Mouse (Mus musculus) ZHBTc4 (cell line): ENCODE results near the gene Cnnm4.

ENCODE experiments used
- DNase-seq: peaks from one replicate; pipeline ENCODE4 v3.0.0-alpha.2; 2011; ENCODE audit warnings: low read depth, low spot score

The Cnnm4 gene

DNA sequence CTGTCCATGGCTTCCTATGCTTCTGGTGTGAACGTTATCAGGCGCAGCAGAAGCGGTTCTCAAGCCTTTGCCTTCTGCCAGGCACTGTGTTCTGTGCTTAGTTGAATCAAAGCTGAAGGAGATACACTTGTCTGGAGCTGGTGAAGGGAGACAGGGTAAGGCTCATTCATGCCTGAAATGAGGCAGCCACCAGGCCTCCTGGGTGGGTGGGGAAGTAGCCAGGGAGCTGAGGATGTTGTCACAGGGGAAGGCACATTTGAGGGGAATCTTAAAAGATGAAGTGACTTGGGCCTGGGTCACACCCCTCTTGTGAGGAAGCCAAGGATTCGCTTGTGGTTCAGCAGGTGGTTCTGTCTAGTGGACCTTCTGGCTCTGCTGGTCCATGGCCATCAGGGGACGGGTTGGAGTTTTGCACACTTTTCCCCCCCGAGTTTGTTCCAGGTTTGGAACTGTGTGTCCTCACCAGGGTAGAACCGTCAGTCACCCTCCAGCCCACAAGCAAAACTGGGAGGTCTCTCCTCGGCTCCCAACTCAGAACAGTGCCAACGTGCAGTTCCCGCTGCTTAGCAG lies 1.9 kb downstream of the Cnnm4 start:
- DNase-seq = no peak

- no peak for DNase-seq
Measured at GRCm38 (mm10) chr1:36474646-36475045, 3.2 kb downstream of the Cnnm4 start.

GRCm38 (mm10) chr1:36475480-36476110 lies 4.2 kb downstream of the Cnnm4 start:
- no peak for DNase-seq

GRCm38 (mm10) chr1:36476426-36476825 lies 5.0 kb downstream of the Cnnm4 start:
- DNase-seq = no peak

DNA sequence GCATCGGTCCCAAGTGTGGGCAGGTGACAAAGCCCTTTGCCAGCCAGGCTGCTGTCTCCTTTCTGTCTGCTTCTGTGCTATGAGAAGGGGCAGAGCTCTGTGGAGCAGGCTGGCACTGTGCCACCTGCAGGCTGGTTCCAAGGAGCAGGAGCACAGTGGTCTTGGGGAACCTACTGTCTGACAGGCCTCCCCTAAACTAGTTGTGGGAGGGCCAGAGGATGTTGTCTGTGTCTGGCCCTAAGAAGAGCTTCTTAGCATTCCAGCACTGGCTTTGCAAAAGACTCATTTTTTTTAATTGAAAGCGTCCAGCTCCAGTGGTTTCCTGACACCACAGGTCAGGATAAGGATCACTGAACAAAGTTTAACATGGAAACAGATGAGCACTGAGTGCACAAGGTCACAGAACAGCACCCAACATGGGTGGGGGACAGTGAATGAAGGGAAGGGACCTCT lies 6.9 kb downstream of the Cnnm4 start:
- DNase-seq = no peak

- DNase-seq = no peak
Measured at GRCm38 (mm10) chr1:36479903-36480899, 8.8 kb downstream of the Cnnm4 start.

GRCm38 (mm10) chr1:36483825-36484224 lies 12.4 kb downstream of the Cnnm4 start:
- no peak for DNase-seq

DNA sequence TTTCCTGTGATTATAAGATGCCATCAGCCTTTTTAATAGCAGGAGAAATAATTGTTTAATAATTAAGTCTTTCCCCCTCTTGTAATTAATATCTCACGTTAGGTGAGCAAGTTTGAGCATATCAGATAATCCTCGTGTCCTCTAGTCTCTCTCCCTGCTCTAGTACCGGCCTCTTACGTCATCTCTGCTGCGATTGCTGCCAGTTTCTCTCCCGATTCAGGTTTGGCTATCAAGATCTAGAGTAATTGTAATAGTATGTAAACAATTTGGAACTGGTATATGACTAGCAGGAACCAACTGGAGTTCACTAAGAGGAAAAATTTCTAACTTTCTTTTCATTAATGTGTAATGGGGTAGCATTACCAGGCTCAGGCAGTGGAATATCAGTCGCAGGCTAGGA lies 13.7 kb downstream of the Cnnm4 start:
- DNase-seq = no peak

GRCm38 (mm10) chr1:36487111-36487510 lies 15.7 kb downstream of the Cnnm4 start:
- no peak for DNase-seq

DNA sequence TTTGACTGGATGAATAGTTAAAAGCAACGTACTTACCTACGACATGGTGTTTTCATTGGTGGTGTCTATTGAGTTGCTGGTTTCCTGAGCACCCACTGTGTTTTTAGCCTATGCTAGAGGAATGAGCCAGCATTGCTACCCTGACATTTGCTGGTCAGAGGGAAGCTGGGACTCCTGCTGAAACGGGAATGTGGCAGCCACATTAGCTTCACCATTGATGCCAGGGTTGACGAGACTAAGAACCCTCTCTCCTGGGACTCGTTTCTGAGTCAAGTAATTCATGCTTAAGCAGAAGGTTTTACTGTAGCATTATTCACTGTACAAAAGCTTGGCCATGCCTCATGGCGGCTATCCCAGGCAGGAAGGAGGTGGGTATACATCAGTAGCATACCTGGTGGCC lies 18.2 kb downstream of the Cnnm4 start:
- no peak for DNase-seq

DNA sequence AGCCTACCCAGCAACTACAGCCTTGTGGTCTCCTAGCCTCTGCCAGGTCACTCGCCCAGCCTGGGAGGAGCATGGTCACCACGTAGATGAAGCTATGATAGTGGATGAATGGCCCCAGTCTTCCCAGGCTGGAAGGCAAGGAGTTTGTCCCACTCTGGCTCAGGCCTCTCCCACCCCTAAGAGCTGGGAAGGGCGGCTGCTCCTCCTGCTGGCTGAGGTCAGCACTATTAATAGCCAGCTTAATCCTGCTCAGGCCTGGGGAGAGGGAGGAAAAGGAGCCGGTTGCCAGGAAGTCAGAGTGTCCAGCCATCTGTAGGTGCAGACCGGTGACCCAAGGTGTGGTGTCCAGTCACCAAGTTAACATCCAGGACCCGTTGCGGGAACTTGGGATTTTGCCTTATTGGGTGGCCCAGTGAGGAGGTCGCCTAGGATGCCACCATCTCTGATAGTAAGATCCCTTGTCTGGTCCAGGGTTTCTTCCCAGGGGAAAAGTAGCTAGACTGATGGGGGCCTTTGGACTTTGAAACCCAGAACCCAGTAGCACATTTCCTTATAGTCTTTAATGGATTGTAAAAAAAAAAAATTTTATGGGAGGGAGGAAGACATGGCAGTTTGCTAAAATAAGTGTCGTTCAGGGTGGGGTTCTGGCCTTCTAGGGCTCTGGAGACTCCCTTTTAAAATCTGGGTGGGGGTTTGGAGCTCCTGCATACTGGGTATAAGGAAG lies 21.2 kb downstream of the Cnnm4 start:
- DNase-seq = peak; percentile 48

- no peak for DNase-seq
Measured at GRCm38 (mm10) chr1:36493299-36493698, 21.9 kb downstream of the Cnnm4 start.

DNA sequence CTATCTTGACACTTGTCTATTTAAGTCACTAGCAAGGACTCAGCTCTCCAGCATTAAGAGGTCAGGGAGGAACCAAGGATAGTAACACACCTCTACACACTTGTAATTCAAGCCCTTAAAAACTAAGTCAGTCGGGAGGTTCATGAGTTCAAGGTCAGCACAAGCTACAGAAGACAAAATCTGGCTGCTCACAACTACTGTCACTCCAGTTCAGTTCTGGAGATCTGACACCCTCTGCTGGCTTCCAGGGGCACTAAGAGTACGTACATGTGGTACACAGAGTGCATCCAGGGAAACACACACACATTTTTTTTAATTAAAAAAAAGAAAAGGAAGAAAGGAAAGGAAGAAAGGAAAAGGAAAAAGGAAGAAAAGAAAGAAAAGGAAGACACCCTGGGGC lies 25.3 kb downstream of the Cnnm4 start:
- peak; percentile 32 for DNase-seq

GRCm38 (mm10) chr1:36497312-36497711 lies 25.9 kb downstream of the Cnnm4 start:
- no peak for DNase-seq

GRCm38 (mm10) chr1:36501261-36501660 lies 29.8 kb downstream of the Cnnm4 start:
- DNase-seq = peak; percentile 83

GRCm38 (mm10) chr1:36508238-36508637 lies 36.8 kb downstream of the Cnnm4 start:
- DNase-seq = no peak

DNA sequence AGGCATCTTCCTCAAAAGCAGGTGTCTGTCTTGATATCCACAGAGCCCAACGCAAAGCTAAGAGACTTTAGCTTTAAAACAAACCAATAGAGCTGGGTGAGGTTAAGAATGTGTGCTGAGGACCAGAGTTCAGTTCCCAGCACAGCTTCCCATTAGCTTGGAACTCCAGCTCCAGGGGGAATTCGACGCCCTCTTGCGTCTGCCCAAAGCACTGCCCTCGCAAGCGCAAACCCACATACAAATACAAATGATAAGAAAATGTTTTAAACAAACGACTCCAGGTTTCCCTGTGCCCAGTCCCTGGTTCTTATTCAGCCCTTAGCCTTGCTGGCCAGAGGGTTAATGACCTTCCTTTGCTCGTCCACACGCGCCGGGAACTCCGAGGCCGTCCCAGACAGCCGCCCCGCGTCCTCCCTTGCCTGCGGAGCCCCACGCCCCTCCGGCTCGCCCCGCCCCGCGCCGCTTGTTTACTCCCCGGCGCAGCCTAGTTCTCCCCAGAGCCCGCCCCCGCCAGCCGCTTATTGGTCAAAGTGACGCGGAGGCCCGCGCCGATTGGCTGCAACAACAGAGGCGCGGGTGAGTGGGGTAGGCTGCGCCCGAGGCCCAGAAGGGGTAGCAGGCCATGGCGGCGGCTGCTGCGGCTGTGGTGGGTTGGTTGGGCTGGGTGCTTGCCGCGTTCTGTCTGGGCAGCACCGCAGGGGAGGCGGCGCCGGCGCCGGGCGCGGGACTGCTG lies 40.0 kb downstream of the Cnnm4 start, which contains the start of gene Cnnm3:
TSS of gene Cnnm3 (plus strand) at position 579 of the 733 bp plus-strand sequence.
- DNase-seq = peak; percentile 100

GRCm38 (mm10) chr1:36512089-36512965 lies 40.9 kb downstream of the Cnnm4 start:
- peak; percentile 72 for DNase-seq

DNA sequence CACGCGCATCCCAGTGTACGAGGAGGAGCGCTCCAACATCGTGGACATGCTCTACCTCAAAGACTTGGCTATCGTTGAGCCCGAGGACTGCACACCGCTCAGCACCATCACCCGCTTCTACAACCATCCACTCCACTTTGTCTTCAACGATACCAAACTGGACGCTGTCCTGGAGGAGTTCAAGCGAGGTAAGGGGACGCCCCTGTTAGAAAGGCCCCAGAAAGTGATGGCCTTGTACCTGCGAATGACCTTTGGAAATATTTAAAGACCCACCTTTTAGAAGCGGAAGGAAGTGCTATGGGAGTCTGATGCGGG lies 41.5 kb downstream of the Cnnm4 start:
- no peak for DNase-seq

DNA sequence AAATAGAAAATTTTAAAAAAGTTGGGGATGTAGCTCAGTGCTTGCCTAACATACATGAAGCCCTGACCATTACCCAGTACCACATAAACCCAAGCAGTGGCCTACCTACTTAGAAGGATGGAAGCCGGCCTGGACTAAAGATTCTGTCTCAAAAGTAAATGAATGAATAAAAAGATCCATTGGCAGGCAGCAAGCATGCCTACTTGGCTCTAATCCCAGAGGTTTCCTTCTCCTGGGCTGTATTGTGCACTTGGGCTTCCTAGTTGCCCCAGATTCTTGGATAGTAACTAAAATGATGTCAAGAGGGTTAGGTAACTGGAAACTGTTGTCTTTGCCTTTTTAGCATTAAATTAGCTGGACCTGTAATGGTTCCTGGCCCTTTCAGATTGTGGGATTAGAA lies 41.9 kb downstream of the Cnnm4 start:
- DNase-seq = no peak
